Mouse (Mus musculus) lung, adult 2 months (tissue): ENCODE results near the gene Mrpl38.
A peak's percentile ranks its signal among the peaks of the same experiment; 100 is the strongest.

Experiments used
- CTCF ChIP-seq: fragments of 200-500 bp; IDR thresholded peaks from 2 replicates; pipeline ENCODE4 v1.5.1; 2011; ENCODE audit warnings: mild to moderate bottlenecking, low read length, control low read depth; ENCODE audit not compliant: insufficient read depth
- POLR2A ChIP-seq: fragments of 200-500 bp; IDR thresholded peaks from 2 replicates; pipeline ENCODE4 v1.6.1; 2011; ENCODE audit warnings: low read depth, mild to moderate bottlenecking, control low read depth, low read length, borderline replicate concordance; ENCODE audit errors: extremely low read depth

DNA sequence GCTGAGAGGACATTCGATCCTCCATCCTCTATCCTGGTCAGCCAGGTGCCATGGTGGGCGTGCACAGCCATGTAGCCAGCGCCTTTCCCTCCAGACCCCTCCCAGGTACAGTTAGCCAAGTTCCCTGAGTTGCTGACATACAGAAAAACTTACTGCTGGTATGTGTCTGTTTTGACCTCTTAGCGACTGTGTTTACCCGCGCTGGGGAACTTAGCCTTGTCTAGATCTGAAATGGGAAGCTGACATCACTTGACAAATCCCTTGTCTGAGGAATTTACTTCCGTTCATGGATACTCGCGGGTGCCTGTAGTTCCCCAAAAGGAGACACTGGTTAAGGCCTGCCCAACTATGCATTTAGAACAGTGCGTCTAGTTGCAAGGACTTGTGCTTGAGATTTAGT lies 28.1 kb downstream of the Mrpl38 start:
- no peak for TF ChIP-seq CTCF
- 0 out of 2 replicates have a peak, but pooled peaks have one; percentile 20 for TF ChIP-seq POLR2A
